Mouse (Mus musculus) intestine, postnatal 0 days (tissue): Measurements from ENCODE around the gene Cmtm8. TPM values are rescaled to one million over a fixed set of nuclear protein-coding genes. Genes with fewer than 3 reads are reported as not detected.

Source experiments
- ATAC-seq: fragments of 200-750 bp; cut with Nextera tagmentation; 2 replicates; pipeline ENCODE4 v1.8.0; 2017; ENCODE audit warnings: mild to moderate bottlenecking, moderate TSS enrichment, moderate library complexity
- H3K27ac ChIP-seq: fragments of 300-500 bp; sonication (generic); 2 replicates; pipeline ENCODE4 v1.5.1; 2014; ENCODE audit warnings: mild to moderate bottlenecking, low read depth, low read length, moderate library complexity
- H3K27me3 ChIP-seq: fragments of 300-500 bp; sonication (generic); replicated peaks from 2 replicates; pipeline ENCODE4 v1.6.1; 2014; ENCODE audit warnings: low read length, mixed read lengths; ENCODE audit not compliant: control insufficient read depth, insufficient read depth
- H3K36me3 ChIP-seq: fragments of 300-500 bp; sonication (generic); 2 replicates; pipeline ENCODE4 v1.6.1; 2014; ENCODE audit warnings: mild to moderate bottlenecking, moderate library complexity; ENCODE audit not compliant: control insufficient read depth, insufficient read depth
- H3K4me1 ChIP-seq: fragments of 300-500 bp; sonication (generic); replicated peaks from 2 replicates; pipeline ENCODE4 v1.6.1; 2014; ENCODE audit warnings: antibody characterized with exemption, low read length, mixed read lengths; ENCODE audit not compliant: control insufficient read depth, insufficient read depth
- H3K4me2 ChIP-seq: fragments of 300-500 bp; sonication (generic); replicated peaks from 2 replicates; pipeline ENCODE4 v1.6.1; 2014; ENCODE audit warnings: low read depth, mild to moderate bottlenecking, moderate library complexity
- H3K4me3 ChIP-seq: fragments of 300-500 bp; sonication (generic); 2 replicates; pipeline ENCODE4 v1.5.1; 2014; ENCODE audit warnings: low read depth, low read length
- H3K9ac ChIP-seq: fragments of 300-500 bp; sonication (generic); 2 replicates; pipeline ENCODE4 v1.6.1; 2014; ENCODE audit warnings: mild to moderate bottlenecking, low read depth, low read length
- H3K9me3 ChIP-seq: fragments of 300-500 bp; sonication (generic); 2 replicates; pipeline ENCODE4 v1.6.1; 2016; ENCODE audit warnings: mixed run types; ENCODE audit not compliant: control insufficient read depth
- CTCF ChIP-seq: sonication (generic); IDR thresholded peaks from 2 replicates; pipeline ENCODE4 v1.5.1; 2016; ENCODE audit warnings: low read depth, mild to moderate bottlenecking, control low read depth, antibody characterized with exemption, moderate library complexity
- WGBS: fragments of 180-500 bp; shearing (Covaris S2); extraction: QIAGEN DNeasy Blood & Tissue Kit; methylation state at CpG from one replicate; pipeline ENCODE4 v1.1.7; 2014; 5-methylcytosine and 5-hydroxymethylcytosine counted together
- polyA plus RNA-seq: library from polyadenylated mRNA; unstranded; fragments of >200 nt; fragmentation: Nextera tagmentation; extraction: Ambion mirVana; gene quantifications from 2 replicates; pipeline ENCODE4 v1.2.1, GENCODE M21; 2015

Gene Cmtm8
- polyA plus RNA-seq, 1 experiment from 2014 or later: 91.5 TPM

DNA sequence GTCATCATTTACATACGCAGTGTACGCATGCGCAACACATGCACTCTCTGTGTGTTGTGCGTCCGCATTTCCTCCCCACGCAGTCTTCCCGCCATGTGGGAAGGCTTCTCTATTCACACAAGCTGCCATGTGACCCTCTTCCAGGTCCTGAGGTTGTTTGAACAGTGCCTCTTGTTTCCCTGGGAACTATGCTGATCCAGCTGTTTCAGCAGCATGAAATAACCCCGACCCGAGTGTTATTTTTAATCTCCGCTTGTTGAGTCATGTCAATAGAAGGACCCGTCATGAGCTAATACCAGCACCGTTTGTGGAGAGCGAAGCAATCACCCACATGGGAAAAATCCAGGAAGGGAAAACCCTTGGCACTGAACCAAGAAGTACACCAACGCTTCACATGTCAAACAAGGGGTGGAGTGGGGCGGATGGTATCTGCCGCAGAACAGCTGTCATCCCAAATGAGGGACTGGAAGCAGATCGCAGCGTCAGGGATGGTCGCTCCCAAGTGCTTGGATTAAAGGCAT, 38.7 kb downstream of the Cmtm8 start:
- Histone ChIP-seq H3K27me3 (no peaks in the 10 kb centered on the region), H3K4me2 (peak overlapping the region; percentile 30; the same call in 1 of the 2 replicates), H3K36me3 (no peaks in the 10 kb centered on the region), H3K4me1 (0 out of 2 replicates have a peak, but pooled peaks cover 5% of the 10 kb centered on the region), H3K27ac (no peak overlapping the region), H3K9ac (no peak overlapping the region), H3K4me3 (no peak overlapping the region), H3K9me3 (no peaks in the 10 kb centered on the region)
- 46% methylated on average over 19 of the region's 19 CpGs for WGBS
- ATAC-seq: peak; percentile 64
- no peak for TF ChIP-seq CTCF

DNA sequence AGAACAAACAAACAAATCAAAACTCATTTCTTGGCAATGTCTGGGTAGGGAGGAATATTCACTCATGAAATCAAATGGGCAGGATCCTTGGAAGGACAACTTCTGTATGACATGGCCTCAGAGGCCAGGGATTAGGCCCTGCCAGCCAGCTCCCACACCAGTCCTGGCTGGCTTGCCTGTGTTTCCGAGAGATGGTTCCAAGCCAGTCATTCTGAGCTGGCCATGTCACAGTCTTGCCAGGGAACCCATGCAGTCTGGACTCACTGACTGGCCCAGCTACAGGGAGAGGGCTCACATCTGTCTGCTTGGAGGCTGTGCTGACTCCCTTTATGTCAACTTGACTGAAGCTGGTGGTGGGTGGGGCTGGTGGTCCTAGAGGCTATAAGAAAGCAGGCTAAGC, 41.8 kb downstream of the Cmtm8 start:
- 0 out of 2 replicates have a peak, but pooled peaks cover 5% of the 10 kb centered on the region for H3K4me1 ChIP-seq
- H3K4me3 ChIP-seq: no peak overlapping the region
- no peaks in the 10 kb centered on the region for H3K36me3 ChIP-seq
- H3K9ac ChIP-seq: no peak overlapping the region
- TF ChIP-seq CTCF: no peak
- no peak for ATAC-seq
- H3K4me2 ChIP-seq: no peak overlapping the region
- no peaks in the 10 kb centered on the region for H3K9me3 ChIP-seq
- WGBS: 86% methylated on average over 1 of the region's 1 CpGs
- H3K27me3 ChIP-seq: no peaks in the 10 kb centered on the region
- H3K27ac ChIP-seq: no peak overlapping the region

DNA sequence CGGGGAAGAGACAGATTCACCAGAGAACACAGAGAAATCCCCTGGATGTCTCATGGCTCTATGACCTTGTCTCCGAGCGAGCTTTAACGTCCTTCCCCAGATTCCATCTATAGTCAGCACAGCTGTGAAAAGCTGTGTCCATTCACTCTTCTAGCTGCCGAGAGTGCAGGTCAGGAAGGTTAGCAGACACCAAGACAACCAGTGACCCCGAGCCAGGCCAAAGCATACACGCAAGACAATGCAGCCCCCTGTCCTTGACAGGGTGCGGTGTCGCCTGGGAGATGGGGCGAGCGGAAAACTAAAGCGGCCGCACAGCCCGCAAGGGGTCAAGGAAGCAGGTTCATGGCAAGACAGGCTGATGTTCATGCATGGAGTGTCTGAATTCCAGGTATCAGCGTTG, 42.7 kb downstream of the Cmtm8 start:
- Histone ChIP-seq H3K4me3 (no peak overlapping the region), H3K4me2 (no peak overlapping the region), H3K27me3 (no peaks in the 10 kb centered on the region), H3K9me3 (no peaks in the 10 kb centered on the region), H3K4me1 (0 out of 2 replicates have a peak, but pooled peaks cover 5% of the 10 kb centered on the region), H3K27ac (no peak overlapping the region), H3K36me3 (no peaks in the 10 kb centered on the region), H3K9ac (no peak overlapping the region)
- TF ChIP-seq CTCF: no peak
- WGBS: 70% methylated on average over 15 of the region's 15 CpGs
- no peak for ATAC-seq

DNA sequence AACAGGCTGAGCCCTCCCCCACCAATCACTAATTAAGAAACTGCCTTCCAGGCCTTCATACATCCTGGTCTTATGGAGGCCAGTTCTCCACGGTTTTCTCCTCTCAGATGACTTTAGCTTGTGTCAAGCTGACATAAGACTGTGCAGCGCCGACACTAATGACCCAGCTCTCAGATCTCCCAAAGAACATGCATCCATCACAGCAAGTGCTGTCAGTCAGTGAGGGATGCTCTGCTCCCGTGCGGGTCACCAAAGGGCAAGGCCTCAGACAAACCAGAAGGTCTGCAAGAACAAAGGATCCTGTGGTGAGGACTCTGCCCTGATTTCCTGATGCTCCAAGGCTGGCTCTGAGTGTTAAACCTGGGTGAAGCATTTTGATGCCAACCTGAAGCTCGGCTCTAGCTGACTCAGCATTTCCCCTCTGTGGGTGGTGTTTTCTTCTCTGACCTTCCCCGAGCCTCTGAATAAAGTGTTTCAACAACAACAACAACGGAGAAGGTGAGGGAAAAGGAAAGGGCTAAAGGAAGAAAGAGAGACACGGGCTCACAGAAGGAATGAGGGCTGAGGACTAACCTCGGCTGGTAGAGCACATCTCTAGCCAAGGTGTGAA, 44.4 kb downstream of the Cmtm8 start:
- H3K27ac ChIP-seq: no peak overlapping the region
- H3K9me3 ChIP-seq: no peaks in the 10 kb centered on the region
- H3K36me3 ChIP-seq: no peaks in the 10 kb centered on the region
- no peak overlapping the region for H3K4me2 ChIP-seq
- no peaks in the 10 kb centered on the region for H3K27me3 ChIP-seq
- H3K4me1 ChIP-seq: no peaks in the 10 kb centered on the region
- no peak overlapping the region for H3K4me3 ChIP-seq
- H3K9ac ChIP-seq: no peak overlapping the region
- TF ChIP-seq CTCF: no peak
- 64% methylated on average over 10 of the region's 10 CpGs for WGBS
- ATAC-seq: no peak

DNA sequence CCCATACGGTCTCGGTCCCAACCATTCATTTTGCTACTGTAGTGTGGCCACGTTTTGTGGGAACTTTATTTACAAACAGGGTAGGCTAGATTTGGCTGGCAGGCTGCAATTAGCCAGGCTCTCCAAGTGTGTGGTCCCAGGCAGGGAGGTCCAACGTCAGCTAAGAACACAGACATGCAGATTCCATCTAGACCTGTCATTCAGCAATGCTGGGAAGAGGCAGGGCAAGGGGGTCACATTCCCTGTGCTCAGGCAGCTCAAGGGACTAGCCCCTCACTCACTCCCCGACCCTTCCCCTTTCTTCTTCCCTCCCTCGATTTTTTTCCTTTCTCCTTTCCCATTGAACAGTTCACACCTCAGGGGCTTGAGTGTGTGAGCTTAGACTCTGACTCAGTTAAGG, 45.1 kb downstream of the Cmtm8 start:
- 44% methylated on average over 6 of the region's 6 CpGs for WGBS
- TF ChIP-seq CTCF: no peak

DNA sequence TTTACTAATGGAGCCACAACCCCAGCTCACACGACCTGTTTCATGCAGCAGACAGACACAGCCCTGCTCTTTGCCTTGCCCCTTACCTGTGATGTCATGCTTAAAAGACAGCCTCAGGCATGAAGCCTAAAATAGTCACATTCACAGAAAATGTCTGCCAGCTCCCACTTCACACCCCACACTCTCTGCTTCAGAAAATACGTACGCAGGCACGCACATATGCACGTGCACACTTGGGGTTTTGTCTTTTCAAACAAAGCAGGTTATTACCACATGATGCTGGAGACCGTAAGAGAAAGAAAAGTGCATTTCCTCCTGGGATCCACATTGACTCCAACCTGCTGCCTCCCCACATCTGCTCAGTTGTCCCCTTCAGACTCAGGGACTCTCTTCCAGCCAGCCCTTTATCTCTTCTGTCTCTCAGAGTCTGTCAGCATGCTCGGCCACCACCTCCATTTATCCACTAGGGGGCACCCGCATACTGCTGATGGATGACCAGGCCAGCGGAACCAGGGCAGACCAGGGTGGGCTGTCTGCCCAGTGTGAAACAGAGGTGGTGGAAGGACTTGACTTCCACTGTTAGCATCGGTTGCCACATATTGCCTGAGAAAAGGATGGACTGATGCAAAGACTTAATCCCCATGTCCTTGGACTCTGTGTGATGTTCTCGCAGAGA, 46.5 kb downstream of the Cmtm8 start:
- Histone ChIP-seq H3K9ac (no peak overlapping the region), H3K36me3 (no peaks in the 10 kb centered on the region), H3K27me3 (no peaks in the 10 kb centered on the region), H3K4me3 (no peak overlapping the region), H3K4me2 (no peak overlapping the region), H3K4me1 (no peaks in the 10 kb centered on the region), H3K27ac (no peak overlapping the region), H3K9me3 (no peaks in the 10 kb centered on the region)
- 62% methylated on average over 11 of the region's 11 CpGs for WGBS
- peak; percentile 99 for TF ChIP-seq CTCF
- ATAC-seq: peak; percentile 47; the same call in 1 of the 2 replicates

More for the DNA sequence above, 45.1 kb downstream of the Cmtm8 start:
- Histone ChIP-seq H3K4me1 (no peaks in the 10 kb centered on the region), H3K9ac (no peak overlapping the region), H3K4me3 (no peak overlapping the region), H3K9me3 (no peaks in the 10 kb centered on the region), H3K27me3 (no peaks in the 10 kb centered on the region), H3K27ac (no peak overlapping the region), H3K36me3 (no peaks in the 10 kb centered on the region), H3K4me2 (no peak overlapping the region)
- ATAC-seq: no peak
